Mouse (Mus musculus): ENCODE data around the gene Cldn16.

The Cldn16 gene

GRCm38 (mm10) chr16:26530451-26530850 lies 67.5 kb downstream of the Cldn16 start:
- POLR2A ChIA-PET = no interaction called here
- CTCF ChIA-PET = no interaction called here

DNA sequence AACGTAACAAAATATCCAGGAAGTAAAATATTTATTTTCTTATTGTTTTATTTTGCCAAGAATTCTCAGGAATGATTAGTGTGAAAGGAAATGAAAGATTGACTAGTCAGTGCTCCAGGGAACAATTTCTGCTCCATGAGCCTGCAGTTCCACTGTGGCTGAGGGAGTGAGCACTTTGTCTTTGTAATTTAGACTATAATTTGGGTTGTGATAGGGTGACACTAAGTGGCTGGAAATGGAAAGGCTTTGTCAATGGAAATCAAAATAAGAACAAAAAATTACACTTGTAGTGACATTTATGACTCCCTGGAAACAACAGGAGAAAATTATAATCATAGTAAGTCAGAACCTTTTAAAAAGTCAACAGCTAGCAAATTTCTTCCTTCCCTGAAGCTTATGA lies 69.4 kb downstream of the Cldn16 start:
- POLR2A ChIA-PET = no interaction called here
- CTCF ChIA-PET = interaction anchor here in 1 of 4 experiments (1.2 kb wide), 1 partner anchor 12 kb away, joined by 3 read pairs; no protein-coding TSS in a partner anchor

Measured in embryonic stem cell, embryonic (primary cell).